Mouse (Mus musculus) C3H10T1/2 (cell line): ENCODE data around the gene Cntf. TPM values are rescaled to one million over a fixed set of nuclear protein-coding genes. Genes with fewer than 3 reads are reported as not detected.

ENCODE experiments used
- polyA plus RNA-seq, 2 experiments: library from polyadenylated mRNA; unstranded; fragments of >200 nt; fragmentation: generic; extraction: Trizol; gene quantifications; one replicate each; pipeline ENCODE4 v1.2.1; 2012; ENCODE audit warnings: missing spikeins in 2 of 2

The Cntf gene
- polyA plus RNA-seq: 1 to 10 TPM in 1 of 2 experiments, under 1 TPM in 1; 0.04 to 1.7 TPM

DNA sequence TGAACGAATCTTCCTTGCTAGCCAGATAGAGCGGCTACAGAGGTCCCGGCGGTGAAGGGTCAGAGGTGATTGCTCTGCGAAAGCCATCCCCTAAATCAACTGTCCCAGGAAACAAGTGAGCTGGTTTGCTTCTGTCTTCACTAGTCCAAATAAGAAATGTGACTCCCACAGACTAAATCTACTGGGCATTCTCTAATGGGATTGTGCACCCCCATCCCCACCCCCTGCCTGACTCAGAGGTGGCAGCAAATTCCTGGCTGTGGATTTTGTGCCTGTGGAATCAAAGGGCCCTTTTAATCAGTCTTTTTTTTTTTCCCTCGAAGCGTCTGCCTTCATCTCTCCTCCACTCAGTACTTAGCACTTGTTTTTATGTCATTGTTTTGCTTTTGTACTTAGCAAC lies at the start of gene Cntf:
Gene Cntf (minus strand): TSS at position 325 of the 400 bp plus-strand sequence.

DNA sequence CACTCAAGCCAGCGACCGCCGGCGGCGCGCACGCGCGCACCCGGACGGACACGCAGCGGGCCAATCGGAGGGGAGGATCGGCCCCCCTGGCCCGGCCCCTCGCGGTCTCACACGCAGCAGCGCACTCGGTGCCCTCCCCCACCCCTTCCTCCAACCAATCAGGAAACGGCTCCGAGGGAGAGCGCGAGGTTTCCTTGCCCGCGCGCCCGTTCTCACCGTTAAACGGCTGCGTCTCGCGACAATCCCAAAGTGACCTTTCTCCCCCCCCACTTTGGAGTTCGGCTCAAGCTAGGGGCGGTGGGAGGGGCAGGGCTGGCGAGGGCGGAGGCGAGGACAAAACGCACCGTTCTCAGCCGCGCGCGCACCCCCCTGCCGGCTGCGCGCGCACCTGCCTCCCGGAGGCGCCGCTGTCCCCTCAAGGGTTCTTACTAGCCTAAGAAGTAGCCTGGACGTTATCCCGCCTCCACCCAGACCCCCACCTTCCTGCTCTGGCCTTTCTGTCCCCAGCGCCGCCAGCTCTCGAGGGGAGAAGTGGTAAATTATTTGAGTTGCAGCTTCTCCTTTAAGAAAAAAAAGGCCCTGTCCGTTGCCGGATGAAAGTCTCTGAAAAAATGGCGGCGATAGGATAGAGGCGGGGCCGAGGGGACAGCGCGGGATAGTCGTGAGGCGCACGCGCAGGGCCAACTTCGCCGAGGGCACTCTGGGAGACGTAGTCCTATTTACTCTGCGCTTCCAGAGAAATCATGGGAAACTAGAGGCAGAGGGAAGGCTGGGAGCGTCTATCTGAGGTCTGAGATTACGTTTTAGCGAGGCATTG lies 30.3 kb upstream of the Cntf start, which contains the start of the genes Zfp91 and Lpxn:
Gene Zfp91 (minus strand): TSS at position 616 of the 817 bp plus-strand sequence.
Gene Lpxn (plus strand): TSS at position 683 of the 817 bp plus-strand sequence.

Other genes with a start within 250 kb of the Cntf start
- 1 to 10 TPM; 3.0 to 6.9 TPM for gene Fam111a, start 219.9 kb downstream of the Cntf start, polyA plus RNA-seq
- gene Gm4952, start 165.7 kb downstream of the Cntf start, polyA plus RNA-seq: under 1 TPM; 0.04 to 0.05 TPM
- under 1 TPM; 0.02 TPM for gene Glyat, start 132.3 kb downstream of the Cntf start, polyA plus RNA-seq
- not detected for gene Olfr1442, start 95.2 kb downstream of the Cntf start, polyA plus RNA-seq
- not detected for gene Olfr1443, start 87.5 kb downstream of the Cntf start, polyA plus RNA-seq
- gene Keg1, start 69.8 kb downstream of the Cntf start, polyA plus RNA-seq: not detected
- gene Zfp91, start 30.5 kb upstream of the Cntf start, polyA plus RNA-seq: 10 to 100 TPM in 1 of 2 experiments, 1 to 10 TPM in 1; 6.0 to 19.4 TPM
- under 1 TPM; 0.23 to 0.51 TPM for gene Lpxn, start 30.6 kb upstream of the Cntf start, polyA plus RNA-seq
- gene Gm5244, start 81.0 kb upstream of the Cntf start, polyA plus RNA-seq: not detected
- not detected for gene Olfr1444, start 91.7 kb upstream of the Cntf start, polyA plus RNA-seq
- not detected for gene Olfr1445, start 118.2 kb upstream of the Cntf start, polyA plus RNA-seq
- gene Olfr1446, start 127.9 kb upstream of the Cntf start, polyA plus RNA-seq: not detected
- gene Olfr1447, start 138.1 kb upstream of the Cntf start, polyA plus RNA-seq: not detected
- not detected for gene Olfr1448, start 158.8 kb upstream of the Cntf start, polyA plus RNA-seq
- gene Olfr1449, start 165.2 kb upstream of the Cntf start, polyA plus RNA-seq: not detected
- gene Olfr1450, start 184.6 kb upstream of the Cntf start, polyA plus RNA-seq: not detected
- not detected for gene Olfr1451, start 229.4 kb upstream of the Cntf start, polyA plus RNA-seq